Mouse (Mus musculus) embryonic facial prominence, embryonic 10.5 days (tissue): ENCODE results near the gene Gng7. TPM values are rescaled to one million over a fixed set of nuclear protein-coding genes. Genes with fewer than 3 reads are reported as not detected.
A peak's percentile ranks its signal among the peaks of the same experiment; 100 is the strongest.
"Not testable (repeated sequence)": the region's sequence is repeated elsewhere in the genome, so short reads cannot be mapped to it uniquely, and the experiment has no call there.

Experiments
- DNase-seq: peaks from one replicate; pipeline ENCODE4 v3.0.0-alpha.2; 2017; ENCODE audit warnings: low spot score
- H3K27ac ChIP-seq: fragments of 300-500 bp; sonication (generic); replicated peaks from 2 replicates; pipeline ENCODE4 v1.5.1; 2016; ENCODE audit warnings: mild to moderate bottlenecking
- H3K27me3 ChIP-seq: fragments of 300-500 bp; sonication (generic); replicated peaks from 2 replicates; pipeline ENCODE4 v1.6.1; 2016; ENCODE audit warnings: low read depth, mild to moderate bottlenecking; ENCODE audit not compliant: poor library complexity, severe bottlenecking
- H3K36me3 ChIP-seq: fragments of 300-500 bp; sonication (generic); replicated peaks from 2 replicates; pipeline ENCODE4 v1.6.1; 2016; ENCODE audit warnings: mild to moderate bottlenecking, moderate library complexity
- H3K4me1 ChIP-seq: fragments of 300-500 bp; sonication (generic); 2 replicates; pipeline ENCODE4 v1.6.1; 2016
- H3K4me3 ChIP-seq: fragments of 300-500 bp; sonication (generic); 2 replicates; pipeline ENCODE4 v1.5.1; 2016; ENCODE audit warnings: mild to moderate bottlenecking, moderate library complexity
- H3K9me3 ChIP-seq: fragments of 300-500 bp; sonication (generic); 2 replicates; pipeline ENCODE4 v1.6.1; 2016; ENCODE audit warnings: mild to moderate bottlenecking
- WGBS: fragments of 180-500 bp; shearing (Covaris S2); methylation state at CpG from one replicate; pipeline ENCODE4 v1.1.7; 2016; 5-methylcytosine and 5-hydroxymethylcytosine counted together
- polyA plus RNA-seq: library from polyadenylated mRNA; unstranded; fragments of >200 nt; fragmentation: Nextera tagmentation; extraction: Ambion mirVana; gene quantifications from 2 replicates; pipeline ENCODE4 v1.2.1, GENCODE M21; 2016

Gng7 gene
- polyA plus RNA-seq, result 6.5 and 6.7 TPM in 2 replicates

- DNase-seq, result peak; percentile 99
- Histone ChIP-seq H3K36me3 (no peaks in the 10 kb centered on the region), H3K4me1 (peaks cover 21% of the 10 kb centered on the region), H3K27ac (peak within 1 kb of the TSS; percentile 57; the same call in 1 of the 2 replicates), H3K9me3 (no peaks in the 10 kb centered on the region), H3K4me3 (peak within 1 kb of the TSS; percentile 55), H3K27me3 (peaks cover 12% of the 10 kb centered on the region; the same call in 1 of the 2 replicates)
- 10% methylated on average over 31 of the region's 31 CpGs for WGBS
Observed at GRCm38 (mm10) chr10:81014393-81015384, at the start of gene Gng7. TSS of gene Gng7 (minus strand) at chr10:81014945.

- not testable (repeated sequence) for H3K9me3 ChIP-seq, DNase-seq, H3K36me3 ChIP-seq, H3K27me3 ChIP-seq, H3K4me3 ChIP-seq, H3K27ac ChIP-seq
- WGBS, result 87% methylated on average over 8 of the region's 8 CpGs
- peaks cover 12% of the 10 kb centered on the region for H3K4me1 ChIP-seq
Observed at GRCm38 (mm10) chr10:81064519-81064918, 49.8 kb upstream of the Gng7 start.

- H3K27ac ChIP-seq, result no peak overlapping the region
- H3K4me3 ChIP-seq, result no peak overlapping the region
- WGBS, result 66% methylated on average over 4 of the region's 4 CpGs
- H3K27me3 ChIP-seq, result no peaks in the 10 kb centered on the region
- no peaks in the 10 kb centered on the region for H3K9me3 ChIP-seq
- H3K36me3 ChIP-seq, result peaks cover 6% of the 10 kb centered on the region
- H3K4me1 ChIP-seq, result peaks cover 20% of the 10 kb centered on the region
- no peak for DNase-seq
Observed at GRCm38 (mm10) chr10:81062710-81063109, 48.0 kb upstream of the Gng7 start.

- H3K4me3 ChIP-seq, result peak within 1 kb of the TSS; percentile 88
- peak; percentile 98 for DNase-seq
- peak within 1 kb of the TSS; percentile 89 for H3K27ac ChIP-seq
- no peaks in the 10 kb centered on the region for H3K27me3 ChIP-seq
- H3K36me3 ChIP-seq, result peaks cover 30% of the 10 kb centered on the region
- H3K4me1 ChIP-seq, result peaks cover 32% of the 10 kb centered on the region
- WGBS, result under 1% methylated on average over 48 of the region's 48 CpGs
- H3K9me3 ChIP-seq, result no peaks in the 10 kb centered on the region
Observed at GRCm38 (mm10) chr10:81059603-81060543, 45.1 kb upstream of the Gng7 start, which contains the start of gene Sgta. TSS of gene Sgta (minus strand) at chr10:81060181.

GRCm38 (mm10) chr10:81058896-81059295 is 44.2 kb upstream of the Gng7 start:
- Histone ChIP-seq H3K4me3 (peak overlapping the region; percentile 88), H3K27me3 (no peaks in the 10 kb centered on the region), H3K36me3 (peaks cover 39% of the 10 kb centered on the region), H3K9me3 (no peaks in the 10 kb centered on the region), H3K27ac (no peak overlapping the region), H3K4me1 (peaks cover 32% of the 10 kb centered on the region)
- DNase-seq, result no peak
- 94% methylated on average over 6 of the region's 6 CpGs for WGBS

- H3K9me3 ChIP-seq, result no peaks in the 10 kb centered on the region
- WGBS, result 95% methylated on average over 23 of the region's 23 CpGs
- no peak for DNase-seq
- H3K27ac ChIP-seq, result no peak overlapping the region
- H3K36me3 ChIP-seq, result peaks cover 51% of the 10 kb centered on the region
- peaks cover 32% of the 10 kb centered on the region for H3K4me1 ChIP-seq
- no peaks in the 10 kb centered on the region for H3K27me3 ChIP-seq
- 0 out of 2 replicates have a peak overlapping the region, but pooled peaks have one; percentile 0 for H3K4me3 ChIP-seq
Observed at GRCm38 (mm10) chr10:81057406-81058130, 42.8 kb upstream of the Gng7 start.

- not testable (repeated sequence) for H3K27ac ChIP-seq, H3K9me3 ChIP-seq, DNase-seq, H3K4me3 ChIP-seq, H3K27me3 ChIP-seq
- 85% methylated on average over 11 of the region's 11 CpGs for WGBS
- peaks cover 32% of the 10 kb centered on the region for H3K4me1 ChIP-seq
- peaks cover 68% of the 10 kb centered on the region for H3K36me3 ChIP-seq
Observed at GRCm38 (mm10) chr10:81055802-81056340, 41.1 kb upstream of the Gng7 start.

- Histone ChIP-seq H3K4me3 (no peak overlapping the region), H3K27me3 (no peaks in the 10 kb centered on the region), H3K27ac (no peak overlapping the region), H3K36me3 (peaks cover 75% of the 10 kb centered on the region), H3K4me1 (peaks cover 32% of the 10 kb centered on the region), H3K9me3 (no peaks in the 10 kb centered on the region)
- WGBS, result 77% methylated on average over 6 of the region's 6 CpGs
- no peak for DNase-seq
Observed at GRCm38 (mm10) chr10:81055169-81055568, 40.4 kb upstream of the Gng7 start.

- Histone ChIP-seq H3K27me3 (no peaks in the 10 kb centered on the region), H3K9me3 (no peaks in the 10 kb centered on the region), H3K36me3 (peaks cover 94% of the 10 kb centered on the region), H3K27ac (no peak overlapping the region), H3K4me1 (peaks cover 12% of the 10 kb centered on the region), H3K4me3 (no peak overlapping the region)
- WGBS, result 93% methylated on average over 5 of the region's 5 CpGs
- DNase-seq, result no peak
Observed at GRCm38 (mm10) chr10:81052577-81052976, 37.8 kb upstream of the Gng7 start.

GRCm38 (mm10) chr10:81051133-81051532 is 36.4 kb upstream of the Gng7 start:
- peaks cover 95% of the 10 kb centered on the region for H3K36me3 ChIP-seq
- WGBS, result 94% methylated on average over 6 of the region's 6 CpGs
- no peak for DNase-seq
- no peak overlapping the region for H3K27ac ChIP-seq
- no peaks in the 10 kb centered on the region for H3K9me3 ChIP-seq
- peaks cover 4% of the 10 kb centered on the region for H3K4me1 ChIP-seq
- no peak overlapping the region for H3K4me3 ChIP-seq
- no peaks in the 10 kb centered on the region for H3K27me3 ChIP-seq

- WGBS, result 83% methylated on average over 4 of the region's 4 CpGs
Observed at GRCm38 (mm10) chr10:81050645-81051044, 35.9 kb upstream of the Gng7 start.

More at GRCm38 (mm10) chr10:81050645-81051044, 35.9 kb upstream of the Gng7 start:
- peaks cover 98% of the 10 kb centered on the region for H3K36me3 ChIP-seq
- DNase-seq, result peak; percentile 31
- H3K9me3 ChIP-seq, result no peaks in the 10 kb centered on the region
- peaks cover 4% of the 10 kb centered on the region for H3K4me1 ChIP-seq
- no peaks in the 10 kb centered on the region for H3K27me3 ChIP-seq
- no peak overlapping the region for H3K27ac ChIP-seq
- no peak overlapping the region for H3K4me3 ChIP-seq
